Mouse (Mus musculus) CD4-positive naive resting alpha-beta T cell, adult 76 days (primary cell): Measurements from ENCODE around the gene Hrh2. TPM values are rescaled to one million over a fixed set of nuclear protein-coding genes. Genes with fewer than 3 reads are reported as not detected.

Experiments used
- total RNA-seq: library from RNA; stranded (reverse); gene quantifications from one replicate; pipeline ENCODE4 v1.2.4, GENCODE M21; 2023

Hrh2 gene
- 8.6 TPM for total RNA-seq

DNA sequence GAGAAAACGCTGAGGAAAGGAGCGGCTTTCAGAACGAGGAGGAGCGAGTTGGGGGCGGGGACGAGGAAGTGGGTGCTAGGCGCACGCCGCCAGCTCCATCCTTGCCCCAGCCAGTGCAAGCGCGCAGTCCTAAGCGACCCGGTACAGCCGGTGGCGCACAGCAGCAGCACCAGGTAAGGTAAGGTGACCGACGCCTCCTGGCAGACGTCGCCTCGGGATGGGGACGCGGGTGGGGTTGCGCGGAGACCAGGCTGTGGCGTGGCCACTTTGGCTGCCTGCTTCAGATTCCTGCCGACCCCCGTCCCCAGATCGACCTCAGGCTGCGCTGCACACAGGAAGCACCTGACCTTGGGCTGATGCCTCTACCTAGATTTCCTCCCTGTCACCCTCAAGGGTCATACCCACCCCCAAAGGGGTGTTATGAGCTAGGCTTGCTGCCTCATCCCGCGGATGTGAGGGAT, at the start of gene Hrh2:
Hrh2 (plus strand) TSS at position 109 of the 461 bp plus-strand sequence.

Other genes with a start within 250 kb of the Hrh2 start
- gene Drd1, start 136.4 kb upstream of the Hrh2 start, total RNA-seq: not detected
- gene Sfxn1, start 120.3 kb upstream of the Hrh2 start, total RNA-seq: 22.6 TPM
- gene Cplx2, start 179.2 kb downstream of the Hrh2 start, total RNA-seq: 0.64 TPM